Mouse (Mus musculus) brain, embryonic 14.5 days (tissue): ENCODE data around the gene Inpp5f. TPM values are rescaled to one million over a fixed set of nuclear protein-coding genes. Genes with fewer than 3 reads are reported as not detected.
"Not testable (repeated sequence)": the region's sequence is repeated elsewhere in the genome, so short reads cannot be mapped to it uniquely, and the experiment has no call there.

Source experiments
- DNase-seq: peaks from one replicate; pipeline ENCODE4 v3.0.0-alpha.2; 2011; ENCODE audit warnings: low read depth
- CTCF ChIP-seq: fragments of 200-500 bp; IDR thresholded peaks from 2 replicates; pipeline ENCODE4 v1.5.1; 2012; ENCODE audit warnings: inconsistent platforms, mild to moderate bottlenecking, moderate library complexity, borderline replicate concordance; ENCODE audit not compliant: insufficient read depth, insufficient read length; ENCODE audit errors: extremely low read depth
- POLR2A ChIP-seq: fragments of 200-500 bp; IDR thresholded peaks from 2 replicates; pipeline ENCODE4 v1.6.1; 2012; ENCODE audit warnings: mild to moderate bottlenecking, inconsistent platforms, borderline replicate concordance; ENCODE audit not compliant: poor library complexity, insufficient read depth, insufficient read length, severe bottlenecking; ENCODE audit errors: extremely low read depth
- polyA plus RNA-seq: library from polyadenylated mRNA; depleted of rRNA; stranded (reverse); fragments of >200 nt; gene quantifications from 2 replicates; pipeline ENCODE4 v1.2.3, GENCODE M21; 2012

The Inpp5f gene
- polyA plus RNA-seq, 1 experiment: 191 TPM

- TF ChIP-seq POLR2A: no peak
- TF ChIP-seq CTCF: no peak
- DNase-seq: peak; percentile 89
Measured at GRCm38 (mm10) chr7:128672408-128673010, 61.4 kb downstream of the Inpp5f start.

- no peak for DNase-seq
- TF ChIP-seq POLR2A (no peak), CTCF (no peak)
Measured at GRCm38 (mm10) chr7:128678546-128678945, 67.4 kb downstream of the Inpp5f start.

- TF ChIP-seq CTCF (no peak), POLR2A (peak; percentile 72; the same call in 1 of the 2 replicates)
- peak; percentile 95 for DNase-seq
Measured at GRCm38 (mm10) chr7:128687821-128688564, 76.9 kb downstream of the Inpp5f start.

GRCm38 (mm10) chr7:128689347-128689746, 78.2 kb downstream of the Inpp5f start:
- peak; percentile 57 for DNase-seq
- TF ChIP-seq POLR2A: no peak
- no peak for TF ChIP-seq CTCF

- peak; percentile 95 for DNase-seq
- TF ChIP-seq POLR2A: no peak
- TF ChIP-seq CTCF: peak; percentile 96
Measured at GRCm38 (mm10) chr7:128690070-128690469, 78.9 kb downstream of the Inpp5f start.

GRCm38 (mm10) chr7:128690796-128691195, 79.7 kb downstream of the Inpp5f start:
- peak; percentile 95 for DNase-seq
- TF ChIP-seq CTCF (no peak), POLR2A (no peak)

- DNase-seq: no peak
- TF ChIP-seq CTCF (no peak), POLR2A (no peak)
Measured at GRCm38 (mm10) chr7:128692163-128692562, 81.0 kb downstream of the Inpp5f start.

- TF ChIP-seq POLR2A (no peak), CTCF (no peak)
- no peak for DNase-seq
Measured at GRCm38 (mm10) chr7:128694848-128695247, 83.7 kb downstream of the Inpp5f start.

- DNase-seq: not testable (repeated sequence)
Measured at GRCm38 (mm10) chr7:128699959-128700358, 88.8 kb downstream of the Inpp5f start.

- TF ChIP-seq CTCF (peak; percentile 98), POLR2A (no peak)
- peak; percentile 83 for DNase-seq
Measured at GRCm38 (mm10) chr7:128705735-128706134, 94.6 kb downstream of the Inpp5f start.

GRCm38 (mm10) chr7:128717991-128718390, 106.9 kb downstream of the Inpp5f start:
- DNase-seq: no peak
- TF ChIP-seq POLR2A (no peak), CTCF (no peak)

GRCm38 (mm10) chr7:128724761-128725160, 113.6 kb downstream of the Inpp5f start:
- peak; percentile 94 for DNase-seq

More at GRCm38 (mm10) chr7:128724761-128725160, 113.6 kb downstream of the Inpp5f start:
- TF ChIP-seq CTCF: peak; percentile 65; the same call in 1 of the 2 replicates
- TF ChIP-seq POLR2A: no peak
